Mouse (Mus musculus) liver, embryonic 14.5 days (tissue): ENCODE measurements at regions not wholly inside any gene's neighbourhood (a gene's known extent, or its start where the extent isn't known, plus 50 kb on each side); places are given as distances from the start of the nearest gene placed in this dataset.
A peak's percentile ranks its signal among the peaks of the same experiment; 100 is the strongest.

Experiments
- CTCF ChIP-seq: IDR thresholded peaks from 2 replicates; pipeline ENCODE4 v1.5.1; 2016; ENCODE audit warnings: antibody characterized with exemption, low read depth, control low read depth
- EP300 ChIP-seq: IDR thresholded peaks from 2 replicates; pipeline ENCODE4 v1.6.1; 2016; ENCODE audit warnings: antibody characterized with exemption, low read depth

GRCm38 (mm10) chr17:82857199-82858147, 357.6 kb upstream of the Pkdcc start:
- TF ChIP-seq CTCF (peak; percentile 80), EP300 (no peak)
